Mouse (Mus musculus) heart, embryonic 12.5 days (tissue): ENCODE data around the gene Agap1. TPM values are rescaled to one million over a fixed set of nuclear protein-coding genes. Genes with fewer than 3 reads are reported as not detected.

ENCODE experiments used
- ATAC-seq: fragments of 200-750 bp; cut with Nextera tagmentation; 2 replicates; pipeline ENCODE4 v1.8.0; 2017; ENCODE audit warnings: moderate TSS enrichment, moderate library complexity; ENCODE audit not compliant: insufficient number of reproducible peaks, low FRiP score
- H3K27ac ChIP-seq: fragments of 300-500 bp; sonication (generic); 2 replicates; pipeline ENCODE4 v1.5.1; 2016; ENCODE audit warnings: mild to moderate bottlenecking, moderate library complexity; ENCODE audit not compliant: poor library complexity, severe bottlenecking
- H3K27me3 ChIP-seq: fragments of 300-500 bp; sonication (generic); replicated peaks from 2 replicates; pipeline ENCODE4 v1.6.1; 2016; ENCODE audit warnings: mild to moderate bottlenecking, moderate library complexity
- H3K36me3 ChIP-seq: fragments of 300-500 bp; sonication (generic); 2 replicates; pipeline ENCODE4 v1.6.1; 2016; ENCODE audit warnings: mild to moderate bottlenecking, moderate library complexity
- H3K4me1 ChIP-seq: fragments of 300-500 bp; sonication (generic); replicated peaks from 2 replicates; pipeline ENCODE4 v1.6.1; 2016; ENCODE audit warnings: mild to moderate bottlenecking
- H3K4me2 ChIP-seq: fragments of 300-500 bp; sonication (generic); 2 replicates; pipeline ENCODE4 v1.6.1; 2016; ENCODE audit warnings: mild to moderate bottlenecking, moderate library complexity
- H3K4me3 ChIP-seq: fragments of 300-500 bp; sonication (generic); 2 replicates; pipeline ENCODE4 v1.5.1; 2016; ENCODE audit warnings: mild to moderate bottlenecking
- H3K9ac ChIP-seq: fragments of 300-500 bp; sonication (generic); 2 replicates; pipeline ENCODE4 v1.6.1; 2016; ENCODE audit warnings: mild to moderate bottlenecking, moderate library complexity
- H3K9me3 ChIP-seq: fragments of 300-500 bp; sonication (generic); replicated peaks from 2 replicates; pipeline ENCODE4 v1.6.1; 2016; ENCODE audit warnings: mild to moderate bottlenecking, moderate library complexity
- WGBS: fragments of 180-500 bp; shearing (Covaris S2); methylation state at CpG from one replicate; pipeline ENCODE4 v1.1.7; 2016; 5-methylcytosine and 5-hydroxymethylcytosine counted together
- polyA plus RNA-seq: library from polyadenylated mRNA; unstranded; fragments of >200 nt; fragmentation: Nextera tagmentation; extraction: Ambion mirVana; gene quantifications from 2 replicates; pipeline ENCODE4 v1.2.1, GENCODE M21; 2016

The Agap1 gene
- polyA plus RNA-seq, 1 experiment from 2014 or later: 16.3 TPM

GRCm38 (mm10) chr1:89739775-89740099 lies 285.1 kb downstream of the Agap1 start:
- Histone ChIP-seq H3K4me1 (peaks cover 19% of the 10 kb centered on the region), H3K36me3 (peaks cover 29% of the 10 kb centered on the region), H3K4me2 (no peak overlapping the region), H3K9ac (no peak overlapping the region), H3K27me3 (no peaks in the 10 kb centered on the region), H3K27ac (no peak overlapping the region), H3K9me3 (no peaks in the 10 kb centered on the region), H3K4me3 (no peak overlapping the region)
- ATAC-seq: no peak
- WGBS: 39% methylated on average over 3 of the region's 3 CpGs

GRCm38 (mm10) chr1:89742359-89742758 lies 287.8 kb downstream of the Agap1 start:
- peaks cover 15% of the 10 kb centered on the region for H3K4me1 ChIP-seq
- H3K27me3 ChIP-seq: no peaks in the 10 kb centered on the region
- H3K4me3 ChIP-seq: no peak overlapping the region
- no peak overlapping the region for H3K9ac ChIP-seq
- no peaks in the 10 kb centered on the region for H3K9me3 ChIP-seq
- ATAC-seq: no peak
- H3K4me2 ChIP-seq: no peak overlapping the region
- H3K36me3 ChIP-seq: peaks cover 35% of the 10 kb centered on the region
- H3K27ac ChIP-seq: no peak overlapping the region
- WGBS: 55% methylated on average over 3 of the region's 3 CpGs

DNA sequence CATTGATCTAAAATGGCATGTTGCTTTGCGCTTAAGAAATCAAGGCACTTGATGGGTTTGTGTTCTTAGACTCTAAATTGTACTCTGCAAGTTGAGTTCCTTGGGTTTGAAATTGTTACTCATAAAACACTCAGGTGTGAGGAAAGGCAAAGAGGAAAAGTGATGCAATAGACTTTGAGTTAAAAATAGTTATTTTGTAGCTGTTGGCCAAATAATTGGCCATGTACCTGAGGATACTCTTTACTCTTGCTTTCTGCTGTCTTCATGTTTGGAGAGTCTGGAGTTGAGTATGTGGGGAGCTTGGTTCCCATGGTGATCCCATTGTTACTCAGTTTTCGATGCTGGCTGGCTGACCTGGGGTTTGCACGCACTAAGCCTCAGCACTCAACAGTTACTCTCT lies 291.6 kb downstream of the Agap1 start:
- no peak overlapping the region for H3K27ac ChIP-seq
- no peak for ATAC-seq
- peaks cover 20% of the 10 kb centered on the region for H3K4me1 ChIP-seq
- H3K27me3 ChIP-seq: no peaks in the 10 kb centered on the region
- peaks cover 29% of the 10 kb centered on the region for H3K36me3 ChIP-seq
- no peak overlapping the region for H3K9ac ChIP-seq
- no peaks in the 10 kb centered on the region for H3K9me3 ChIP-seq
- H3K4me3 ChIP-seq: no peak overlapping the region
- 89% methylated on average over 3 of the region's 3 CpGs for WGBS
- no peak overlapping the region for H3K4me2 ChIP-seq

DNA sequence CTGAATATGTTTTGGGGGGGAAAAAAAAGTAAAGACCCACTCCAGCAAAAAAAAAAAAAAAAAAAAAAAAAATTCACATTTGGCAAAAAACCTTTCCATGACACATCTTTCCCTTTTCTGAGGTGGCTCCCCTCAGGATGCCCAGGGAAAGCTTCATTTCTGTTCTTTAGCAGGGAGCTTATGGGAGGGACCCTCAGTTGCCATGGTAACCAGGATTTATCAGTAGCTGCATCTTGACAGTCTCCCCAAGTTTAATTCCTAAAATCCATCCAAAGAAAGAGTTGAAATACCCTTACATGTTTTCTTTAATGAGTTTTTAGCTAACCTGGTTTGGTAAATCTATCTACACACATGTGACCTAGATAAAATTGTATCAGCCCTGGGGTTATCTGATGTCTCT lies 295.1 kb downstream of the Agap1 start:
- no peak for ATAC-seq
- Histone ChIP-seq H3K4me1 (peaks cover 12% of the 10 kb centered on the region), H3K4me3 (no peak overlapping the region)

GRCm38 (mm10) chr1:89750495-89750894 lies 295.9 kb downstream of the Agap1 start:
- Histone ChIP-seq H3K27me3 (no peaks in the 10 kb centered on the region), H3K36me3 (no peaks in the 10 kb centered on the region; the same call in 1 of the 2 replicates), H3K4me3 (peak overlapping the region; percentile 34), H3K9ac (peak overlapping the region; percentile 53), H3K9me3 (0 out of 2 replicates have a peak, but pooled peaks cover 4% of the 10 kb centered on the region), H3K27ac (no peak overlapping the region), H3K4me1 (peaks cover 12% of the 10 kb centered on the region), H3K4me2 (peak overlapping the region; percentile 68)
- WGBS: 9% methylated on average over 9 of the region's 9 CpGs
- no peak for ATAC-seq

More for the DNA sequence above, 295.1 kb downstream of the Agap1 start:
- H3K36me3 ChIP-seq: peaks cover 6% of the 10 kb centered on the region; the same call in 1 of the 2 replicates
- H3K9ac ChIP-seq: no peak overlapping the region
- no peaks in the 10 kb centered on the region for H3K27me3 ChIP-seq
- no peak overlapping the region for H3K27ac ChIP-seq
- H3K9me3 ChIP-seq: 0 out of 2 replicates have a peak, but pooled peaks cover 4% of the 10 kb centered on the region
- H3K4me2 ChIP-seq: no peak overlapping the region

DNA sequence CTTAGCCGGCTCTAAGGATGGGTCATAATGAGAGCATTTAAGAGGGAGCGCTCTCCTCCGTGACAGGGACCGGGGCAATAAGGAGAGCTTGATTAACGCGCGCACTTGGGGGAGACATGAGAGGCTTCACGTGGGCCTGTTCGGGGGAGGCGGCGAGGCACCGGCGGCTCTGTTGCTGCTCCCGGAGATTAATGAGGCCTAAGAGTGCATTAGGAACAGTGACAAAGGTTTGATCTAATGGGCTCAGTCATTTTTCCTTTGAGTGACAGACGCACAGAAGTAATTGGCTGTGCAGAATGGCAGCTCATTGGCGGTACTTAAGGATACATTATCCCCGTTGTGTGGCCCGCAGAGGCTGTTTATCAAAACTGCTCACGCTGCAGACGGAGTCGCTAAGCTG lies 296.3 kb downstream of the Agap1 start:
- peaks cover 12% of the 10 kb centered on the region for H3K4me1 ChIP-seq
- H3K36me3 ChIP-seq: no peaks in the 10 kb centered on the region
- 24% methylated on average over 21 of the region's 21 CpGs for WGBS
- H3K9me3 ChIP-seq: 0 out of 2 replicates have a peak, but pooled peaks cover 4% of the 10 kb centered on the region
- peak overlapping the region; percentile 68 for H3K4me2 ChIP-seq
- H3K4me3 ChIP-seq: peak overlapping the region; percentile 34
- no peak for ATAC-seq
- H3K9ac ChIP-seq: peak overlapping the region; percentile 53
- H3K27ac ChIP-seq: no peak overlapping the region
- no peaks in the 10 kb centered on the region for H3K27me3 ChIP-seq

GRCm38 (mm10) chr1:89751344-89751743 lies 296.7 kb downstream of the Agap1 start:
- Histone ChIP-seq H3K36me3 (no peaks in the 10 kb centered on the region), H3K4me1 (peaks cover 12% of the 10 kb centered on the region), H3K27me3 (no peaks in the 10 kb centered on the region), H3K9me3 (0 out of 2 replicates have a peak, but pooled peaks cover 4% of the 10 kb centered on the region), H3K9ac (no peak overlapping the region), H3K4me3 (no peak overlapping the region), H3K27ac (no peak overlapping the region), H3K4me2 (peak overlapping the region; percentile 68)
- WGBS: 66% methylated on average over 11 of the region's 11 CpGs
- ATAC-seq: no peak

- 98% methylated on average over 3 of the region's 3 CpGs for WGBS
- Histone ChIP-seq H3K9ac (no peak overlapping the region), H3K9me3 (0 out of 2 replicates have a peak, but pooled peaks cover 4% of the 10 kb centered on the region), H3K4me1 (peaks cover 12% of the 10 kb centered on the region), H3K4me3 (no peak overlapping the region), H3K27ac (no peak overlapping the region), H3K4me2 (no peak overlapping the region), H3K27me3 (no peaks in the 10 kb centered on the region), H3K36me3 (no peaks in the 10 kb centered on the region)
- ATAC-seq: no peak
Measured at GRCm38 (mm10) chr1:89752659-89753058, 298.1 kb downstream of the Agap1 start.

DNA sequence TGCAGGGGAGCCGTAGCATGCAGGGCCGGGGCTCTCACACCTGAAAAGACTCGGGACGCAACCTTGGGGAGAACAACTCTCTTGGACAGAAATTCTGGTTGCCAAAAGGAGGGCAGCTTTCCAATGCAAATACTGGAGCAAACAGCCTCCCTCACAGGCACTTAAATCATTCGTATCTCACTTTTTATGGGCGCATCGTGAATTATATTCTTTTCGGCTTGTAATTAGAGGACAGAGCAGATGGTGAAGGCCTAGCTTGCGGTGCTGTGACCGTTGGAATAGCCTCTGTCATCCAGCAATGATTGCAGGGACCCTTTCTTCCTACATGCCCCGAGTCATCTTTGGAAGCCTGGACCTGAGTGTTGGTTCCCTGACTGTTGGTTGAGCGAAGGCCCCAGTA lies 300.8 kb downstream of the Agap1 start:
- no peaks in the 10 kb centered on the region for H3K36me3 ChIP-seq
- 70% methylated on average over 12 of the region's 12 CpGs for WGBS
- H3K4me3 ChIP-seq: no peak overlapping the region
- H3K4me1 ChIP-seq: peaks cover 8% of the 10 kb centered on the region
- H3K9me3 ChIP-seq: 0 out of 2 replicates have a peak, but pooled peaks cover 4% of the 10 kb centered on the region
- no peak overlapping the region for H3K4me2 ChIP-seq
- H3K27me3 ChIP-seq: no peaks in the 10 kb centered on the region
- no peak for ATAC-seq
- H3K27ac ChIP-seq: no peak overlapping the region
- no peak overlapping the region for H3K9ac ChIP-seq

GRCm38 (mm10) chr1:89756387-89756786 lies 301.8 kb downstream of the Agap1 start:
- ATAC-seq: no peak
- Histone ChIP-seq H3K4me2 (no peak overlapping the region), H3K9me3 (0 out of 2 replicates have a peak, but pooled peaks cover 4% of the 10 kb centered on the region), H3K36me3 (no peaks in the 10 kb centered on the region), H3K4me1 (no peaks in the 10 kb centered on the region), H3K27ac (no peak overlapping the region), H3K27me3 (no peaks in the 10 kb centered on the region), H3K9ac (no peak overlapping the region), H3K4me3 (no peak overlapping the region)
- 39% methylated on average over 8 of the region's 8 CpGs for WGBS

DNA sequence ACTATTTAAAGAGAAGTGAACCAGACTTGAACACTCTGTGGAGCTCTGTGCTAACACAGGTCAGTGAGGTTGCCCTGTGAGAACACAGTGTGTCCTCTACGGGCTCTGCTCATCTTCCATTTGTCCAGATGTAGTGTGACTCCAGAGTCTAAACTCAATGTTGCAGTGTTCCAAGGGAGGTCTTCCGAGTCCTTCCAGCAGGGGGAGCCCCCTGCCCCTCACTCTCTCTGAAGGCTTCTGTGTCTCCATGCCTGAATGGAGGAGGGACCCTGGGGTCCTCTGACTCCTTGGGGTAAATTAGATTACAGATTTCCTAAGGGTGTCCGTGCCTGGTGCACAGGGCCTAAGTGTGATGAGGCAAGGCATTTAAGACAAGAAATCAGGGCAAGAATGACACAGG lies 302.9 kb downstream of the Agap1 start:
- Histone ChIP-seq H3K4me3 (no peak overlapping the region), H3K9me3 (0 out of 2 replicates have a peak, but pooled peaks cover 2% of the 10 kb centered on the region), H3K9ac (no peak overlapping the region), H3K36me3 (0 out of 2 replicates have a peak, but pooled peaks cover 3% of the 10 kb centered on the region), H3K27me3 (no peaks in the 10 kb centered on the region), H3K4me2 (no peak overlapping the region), H3K27ac (no peak overlapping the region), H3K4me1 (no peaks in the 10 kb centered on the region)
- WGBS: 56% methylated on average over 3 of the region's 3 CpGs
- no peak for ATAC-seq

GRCm38 (mm10) chr1:89763912-89764311 lies 309.3 kb downstream of the Agap1 start:
- 22% methylated on average over 3 of the region's 3 CpGs for WGBS
- Histone ChIP-seq H3K27me3 (no peaks in the 10 kb centered on the region), H3K4me1 (peaks cover 11% of the 10 kb centered on the region), H3K27ac (no peak overlapping the region), H3K4me2 (no peak overlapping the region), H3K36me3 (peaks cover 10% of the 10 kb centered on the region; the same call in 1 of the 2 replicates), H3K4me3 (no peak overlapping the region), H3K9me3 (no peaks in the 10 kb centered on the region), H3K9ac (no peak overlapping the region)
- ATAC-seq: no peak
